Mouse (Mus musculus) CD4-positive, CD25-positive, alpha-beta regulatory T cell, adult 4 months (primary cell): Measurements from ENCODE around the gene Cops4. TPM values are rescaled to one million over a fixed set of nuclear protein-coding genes. Genes with fewer than 3 reads are reported as not detected.

Experiments
- ATAC-seq: one replicate; pipeline ENCODE4 v1.8.0; 2017
- polyA plus RNA-seq, 2 experiments: library from polyadenylated mRNA; unstranded; fragments of 100-300 nt; shearing (Covaris generic); gene quantifications; one replicate each; pipeline ENCODE4 v1.2.1; 2017

Cops4 gene
- polyA plus RNA-seq, 2 experiments from 2014 or later = 114 to 118 TPM

DNA sequence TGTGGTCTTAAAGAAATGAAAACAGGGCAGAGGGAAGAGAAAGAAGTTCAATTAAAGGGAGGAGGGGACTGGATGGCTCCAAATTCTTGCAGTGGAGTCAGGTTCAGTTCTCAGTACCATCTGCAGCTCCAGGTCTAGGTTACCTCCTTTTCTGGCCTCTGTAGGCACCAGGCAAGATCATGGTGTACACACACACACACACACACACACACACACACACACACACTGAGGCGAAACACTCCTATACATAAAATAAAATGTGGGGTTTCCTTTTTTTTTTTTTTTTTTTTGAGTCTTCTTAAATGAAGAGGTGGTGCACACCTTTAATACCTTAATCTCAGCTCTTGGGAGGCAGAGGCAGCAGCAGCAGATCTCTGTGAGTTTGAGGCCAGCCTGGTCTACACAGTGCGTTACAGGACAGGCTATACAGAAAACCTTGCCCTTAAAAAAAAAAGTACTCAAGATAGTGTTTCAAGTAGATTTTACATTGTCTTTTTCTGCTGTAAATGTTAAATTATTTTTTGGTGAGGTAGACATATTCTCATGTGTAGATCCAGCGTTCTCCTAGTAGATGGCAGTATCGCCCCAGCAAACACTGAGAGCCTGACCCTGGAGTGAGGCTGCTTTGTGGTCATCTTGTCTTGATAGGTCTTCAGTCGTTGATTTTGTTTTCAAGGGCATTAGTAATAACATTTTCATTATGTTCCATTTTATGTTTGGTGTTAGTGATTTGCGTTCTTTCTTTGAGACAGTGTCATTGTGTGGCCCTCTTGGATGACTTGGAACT is 28.4 kb downstream of the Cops4 start:
- no peak for ATAC-seq

DNA sequence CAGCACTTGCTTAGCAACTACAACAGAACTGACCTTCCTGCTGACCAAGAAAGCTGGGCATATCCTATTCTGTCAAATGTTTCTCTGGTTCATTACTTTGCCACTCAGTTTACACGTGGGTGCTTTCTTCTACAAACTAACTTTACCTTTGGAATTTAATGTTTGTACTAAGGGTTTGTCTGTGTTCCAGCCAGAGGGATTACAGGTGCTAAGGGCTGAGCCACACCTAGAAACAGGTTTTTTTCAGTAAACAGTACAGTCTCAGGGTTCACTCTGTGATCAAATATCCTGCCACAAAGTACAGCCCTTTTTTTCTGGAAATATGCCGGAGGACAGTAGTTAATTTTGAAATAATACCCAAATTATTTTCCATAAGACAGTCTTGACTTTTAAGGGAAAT is 30.1 kb downstream of the Cops4 start:
- no peak for ATAC-seq

DNA sequence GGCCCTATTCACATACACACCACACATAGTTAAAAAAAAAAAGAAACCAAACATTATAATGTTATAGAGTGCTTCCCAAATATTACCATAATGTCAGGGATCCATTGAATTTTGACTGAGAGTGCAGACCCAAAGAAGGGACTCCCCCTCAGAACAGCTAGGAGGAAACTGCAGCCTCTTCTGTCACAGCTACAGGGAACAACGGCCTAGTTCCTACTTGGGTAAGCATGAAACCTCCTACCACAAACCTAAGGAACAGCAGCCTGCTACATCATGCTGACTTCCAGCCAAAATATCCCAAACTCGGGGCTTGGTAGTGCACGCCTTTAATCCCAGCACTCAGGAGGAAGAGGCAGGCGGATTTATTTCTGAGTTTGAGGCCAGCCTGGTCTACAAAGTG is 31.2 kb downstream of the Cops4 start:
- ATAC-seq = no peak

DNA sequence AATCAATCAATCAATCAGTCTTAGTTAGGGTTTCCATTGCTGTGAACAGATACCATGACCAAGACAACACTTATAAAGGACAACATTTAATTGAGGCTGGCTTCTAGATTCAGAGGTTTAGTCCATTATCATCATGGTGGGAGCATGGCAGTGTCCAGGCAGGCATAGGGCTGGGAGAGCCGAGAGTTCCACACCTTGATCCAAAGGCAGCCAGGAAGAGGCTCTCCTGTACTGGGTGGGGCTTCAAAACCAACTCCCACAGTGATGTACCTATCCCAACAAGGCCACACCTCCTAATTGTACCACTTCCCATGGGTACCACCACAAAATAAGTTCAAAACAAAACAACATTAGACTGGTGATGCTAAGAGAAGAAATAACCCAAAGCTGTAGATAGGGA is 32.0 kb downstream of the Cops4 start:
- no peak for ATAC-seq

DNA sequence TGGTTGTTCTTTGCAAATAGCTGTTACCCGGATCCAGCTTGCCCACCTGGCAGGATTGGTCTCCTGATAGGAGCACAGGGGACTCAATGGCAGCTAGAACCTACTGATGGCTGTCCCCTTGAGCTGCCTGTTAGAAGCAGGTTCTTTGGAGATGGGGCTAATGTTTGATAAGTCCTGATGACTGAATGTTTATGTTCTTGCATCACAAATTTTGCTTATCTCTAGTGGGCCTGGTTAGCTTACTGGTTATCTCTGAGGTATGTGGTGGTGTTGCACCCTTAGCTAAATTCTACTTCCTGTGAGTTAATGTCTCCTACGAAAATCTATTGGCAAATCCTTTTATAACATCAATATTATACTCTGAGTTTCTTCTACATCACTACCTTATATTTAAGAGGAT is 33.8 kb downstream of the Cops4 start:
- ATAC-seq = no peak

DNA sequence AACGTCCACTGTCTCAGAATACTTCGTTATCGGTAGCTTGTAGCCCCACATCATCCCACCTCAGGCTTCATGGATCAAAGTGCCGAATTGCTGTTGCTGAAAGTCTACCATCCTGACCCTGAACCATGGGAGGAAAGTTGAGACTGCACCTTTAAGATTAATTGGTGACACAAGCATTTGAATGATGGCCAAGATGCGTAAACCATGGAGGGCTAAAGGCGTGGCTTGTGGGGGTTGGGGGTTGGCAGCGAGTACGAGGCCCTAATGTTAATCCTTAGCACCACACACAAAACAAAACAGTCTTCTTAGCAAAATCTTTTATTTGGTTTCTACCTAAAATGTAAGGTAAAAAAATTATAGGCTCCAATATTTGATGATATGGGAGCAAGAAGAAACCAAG is 35.3 kb downstream of the Cops4 start:
- ATAC-seq = no peak

DNA sequence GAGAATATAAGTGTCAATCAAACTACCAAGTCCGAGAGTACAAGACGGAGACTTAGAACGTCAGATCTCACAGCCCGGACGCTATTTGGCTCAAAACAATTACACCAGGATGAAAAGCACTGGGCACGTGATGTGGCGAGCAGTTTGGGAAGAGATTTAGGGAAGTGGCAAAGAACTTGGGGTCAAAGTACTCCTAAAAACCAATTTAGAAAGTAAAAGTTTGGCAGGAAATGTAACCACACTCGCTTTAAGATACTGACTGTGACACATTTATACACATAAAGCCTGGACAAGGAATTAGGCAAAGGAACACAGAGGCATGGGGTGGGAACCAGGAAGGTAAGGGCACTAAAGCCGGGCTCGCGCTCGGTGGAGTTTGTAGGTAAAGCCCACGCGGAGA is 38.9 kb downstream of the Cops4 start:
- ATAC-seq = no peak

DNA sequence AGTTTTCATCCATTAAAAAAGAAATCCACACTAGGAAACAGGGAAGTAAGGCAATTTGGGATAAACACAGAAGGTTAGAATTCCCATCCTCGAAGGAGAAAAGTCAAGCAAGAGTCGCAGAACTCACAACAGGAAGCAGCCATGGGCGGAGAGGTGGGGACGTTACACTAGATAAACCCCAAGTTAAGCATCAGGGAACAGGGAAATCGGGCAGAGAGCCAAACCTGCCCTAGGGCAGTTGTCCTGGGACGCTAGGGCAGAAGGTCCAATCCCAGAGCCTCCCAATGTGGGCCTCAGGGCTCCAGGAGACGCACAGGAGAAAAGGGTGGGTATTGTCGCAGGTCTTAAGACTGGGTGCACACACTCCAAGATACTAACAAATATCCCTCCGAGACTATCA is 39.4 kb downstream of the Cops4 start:
- no peak for ATAC-seq

DNA sequence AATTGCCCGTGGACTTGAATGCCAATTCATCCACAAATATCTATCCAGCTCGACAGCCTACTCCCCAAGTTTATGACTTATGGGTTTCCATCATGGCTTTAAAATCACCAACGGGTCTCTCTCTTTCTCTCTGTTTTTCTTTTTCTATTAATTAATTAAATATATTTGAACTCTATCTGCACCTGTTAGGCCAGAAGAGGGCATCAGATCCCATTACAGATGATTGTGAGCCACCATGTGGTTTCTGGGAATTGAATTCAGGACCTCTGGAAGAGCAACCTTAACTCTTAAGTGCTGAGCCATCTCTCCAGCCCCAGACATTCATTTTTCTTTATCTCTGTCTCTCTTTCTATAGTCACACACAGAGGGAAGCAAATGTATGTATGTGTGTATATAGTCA is 40.7 kb downstream of the Cops4 start:
- no peak for ATAC-seq

DNA sequence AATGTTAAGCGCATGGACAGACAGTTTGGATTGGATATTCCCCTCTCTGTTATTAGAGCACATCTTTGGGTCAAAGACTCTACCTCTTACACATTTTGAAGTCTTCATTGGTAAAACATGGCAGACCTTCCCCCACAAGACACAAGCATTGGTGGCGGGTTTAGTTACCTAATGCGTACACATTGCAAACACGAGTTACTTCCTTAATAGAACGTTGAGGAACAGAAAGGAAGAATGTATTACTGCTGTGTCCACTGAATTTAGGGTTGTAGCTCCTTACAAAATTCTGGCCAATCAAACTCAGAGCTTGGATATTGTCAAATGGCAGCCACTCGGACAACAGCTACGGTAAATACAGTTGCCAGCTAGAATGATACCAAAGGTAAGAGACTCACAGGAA is 41.2 kb downstream of the Cops4 start:
- ATAC-seq = no peak

DNA sequence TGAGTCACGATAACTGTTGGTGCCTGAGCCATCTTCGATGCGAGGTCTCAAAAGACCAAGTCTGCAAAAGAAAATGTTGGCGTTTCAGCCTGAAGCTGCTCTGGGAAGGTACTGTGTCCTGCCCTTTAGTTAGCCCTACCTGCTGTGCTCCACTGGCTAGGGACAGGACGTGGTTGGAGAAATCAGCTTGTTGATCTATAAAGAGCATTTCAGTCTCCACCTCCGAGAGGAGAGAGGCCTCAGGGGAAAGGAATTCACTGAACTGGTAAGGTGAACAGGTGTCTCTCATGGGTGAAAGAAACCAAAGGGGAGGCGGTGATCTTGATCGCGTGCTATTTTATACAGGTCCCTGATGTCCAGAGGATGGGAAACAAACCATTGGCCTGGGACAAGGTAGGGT is 44.6 kb downstream of the Cops4 start:
- no peak for ATAC-seq

DNA sequence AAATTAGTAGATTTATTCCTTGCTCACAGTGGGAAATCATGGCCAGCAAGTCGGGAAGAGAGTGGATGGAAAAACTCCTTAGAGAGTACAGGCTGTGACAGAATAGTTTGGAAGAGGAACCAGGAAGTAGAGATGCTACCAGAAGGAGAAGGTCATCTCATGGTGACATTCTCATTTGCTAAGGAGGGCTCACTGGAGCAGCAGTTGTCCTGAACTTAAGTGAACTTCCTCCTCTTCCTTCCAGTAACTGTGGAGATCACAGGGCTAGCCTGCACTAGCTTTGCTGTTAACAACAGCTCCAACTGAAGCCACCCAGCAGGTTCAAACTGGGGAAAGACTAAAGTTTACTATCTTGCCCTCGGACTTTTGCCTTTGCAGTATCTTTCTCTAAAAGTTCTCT is 48.7 kb downstream of the Cops4 start:
- no peak for ATAC-seq

DNA sequence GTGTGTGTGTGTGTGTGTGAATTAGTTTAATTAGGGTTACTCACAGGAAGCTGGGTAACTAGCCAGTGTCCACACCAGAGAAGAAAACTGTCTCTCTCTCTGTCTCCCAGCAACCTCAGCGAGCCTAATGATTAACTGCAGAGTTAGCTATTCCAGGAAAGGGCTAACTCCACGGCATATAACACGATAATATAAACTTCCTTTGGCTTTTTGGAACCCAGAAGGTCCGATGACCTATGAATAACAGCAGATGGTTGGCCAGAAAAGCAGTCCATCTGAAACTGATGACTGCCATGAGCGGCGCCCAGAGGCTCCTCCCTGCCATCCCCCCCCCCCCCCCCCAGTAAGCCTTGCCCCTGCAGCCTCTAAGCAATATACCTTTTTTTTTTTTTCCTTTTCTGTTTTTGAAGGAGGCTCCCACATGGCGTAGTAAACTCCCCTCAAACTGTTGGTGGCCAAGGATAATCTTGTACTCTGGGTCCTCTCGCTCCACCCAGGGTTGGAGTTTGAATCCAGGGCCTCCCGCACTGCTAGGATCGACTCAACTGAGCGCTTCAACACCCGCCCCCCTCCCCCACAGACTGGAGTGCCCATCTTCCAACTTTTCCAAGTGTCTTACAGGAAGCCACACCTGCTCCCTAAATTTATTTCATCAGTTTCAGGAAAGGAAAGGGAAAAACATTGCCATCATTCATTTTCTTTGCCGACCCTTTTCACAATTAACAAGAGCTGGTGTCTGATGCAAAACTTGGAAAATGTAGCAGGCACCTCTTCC is 49.3 kb downstream of the Cops4 start:
- no peak for ATAC-seq

DNA sequence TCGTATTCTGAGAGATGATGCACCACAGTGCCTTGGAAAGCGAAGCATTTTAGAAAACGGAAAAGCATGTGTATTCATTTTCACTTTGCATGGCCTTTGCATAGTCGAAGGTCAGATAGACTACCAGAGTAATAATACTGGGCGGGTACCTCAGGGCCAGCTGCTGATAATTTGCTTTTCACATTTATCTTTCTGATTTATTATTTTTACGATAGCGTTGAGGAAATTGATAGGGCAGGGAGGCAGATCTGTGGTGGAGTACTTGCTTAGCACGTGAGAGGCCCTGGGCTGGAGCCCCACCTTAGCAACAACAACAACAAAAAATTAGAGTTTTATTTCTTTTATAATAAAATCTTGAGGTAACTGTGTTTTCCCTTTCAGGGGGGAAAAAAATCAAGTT is 50.1 kb downstream of the Cops4 start:
- no peak for ATAC-seq

DNA sequence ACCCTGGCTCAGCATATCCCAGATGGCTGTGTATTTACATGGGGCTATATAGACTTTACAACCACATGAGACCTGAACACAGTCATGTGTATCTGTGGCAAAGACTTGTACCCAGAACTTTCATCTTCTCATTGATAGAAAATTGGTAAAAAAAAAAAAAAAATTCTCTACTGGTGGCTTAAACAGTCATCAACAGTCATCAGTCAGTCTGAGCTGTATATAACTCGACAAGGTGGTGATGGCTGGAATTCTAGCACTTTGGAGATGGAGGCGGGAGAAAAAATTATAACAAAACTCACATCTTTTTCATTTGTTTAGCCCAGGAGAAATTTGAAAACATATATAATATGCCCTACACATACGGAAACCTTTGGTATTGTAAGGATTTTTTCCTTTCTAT is 50.7 kb downstream of the Cops4 start:
- ATAC-seq = no peak

DNA sequence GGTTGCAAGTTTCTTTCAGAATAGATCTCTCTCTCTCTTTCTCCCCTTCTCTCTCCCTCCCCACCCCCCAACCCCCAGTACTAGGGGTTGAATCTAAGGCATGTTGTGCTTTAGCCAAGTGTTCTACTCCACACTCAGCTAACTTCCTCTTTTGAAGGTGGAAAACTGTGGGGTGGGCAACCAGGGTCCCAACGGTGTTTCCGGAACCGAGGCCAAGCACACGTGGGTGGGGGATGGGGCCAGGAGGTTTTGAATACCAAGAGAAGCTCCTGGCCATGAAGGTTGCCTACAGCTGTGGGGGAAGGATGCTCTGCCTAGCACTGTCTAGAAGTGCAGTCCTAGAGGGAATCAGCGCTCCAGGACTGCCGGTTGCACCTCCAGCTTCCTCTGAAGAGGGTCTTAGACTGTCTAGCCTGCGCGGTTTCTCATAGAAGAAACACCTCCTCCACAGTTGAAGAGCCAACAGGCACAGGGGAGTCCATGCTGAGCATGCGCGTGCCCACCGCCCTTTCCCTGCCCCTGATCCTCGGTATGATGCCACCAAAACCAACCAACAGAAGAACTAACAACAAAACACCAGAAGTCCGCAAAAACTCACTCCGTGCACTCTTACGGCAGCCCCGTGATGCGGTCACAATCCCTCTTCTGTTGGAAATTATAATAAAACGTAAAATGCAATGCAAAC is 51.3 kb downstream of the Cops4 start:
- peak; percentile 28 for ATAC-seq

DNA sequence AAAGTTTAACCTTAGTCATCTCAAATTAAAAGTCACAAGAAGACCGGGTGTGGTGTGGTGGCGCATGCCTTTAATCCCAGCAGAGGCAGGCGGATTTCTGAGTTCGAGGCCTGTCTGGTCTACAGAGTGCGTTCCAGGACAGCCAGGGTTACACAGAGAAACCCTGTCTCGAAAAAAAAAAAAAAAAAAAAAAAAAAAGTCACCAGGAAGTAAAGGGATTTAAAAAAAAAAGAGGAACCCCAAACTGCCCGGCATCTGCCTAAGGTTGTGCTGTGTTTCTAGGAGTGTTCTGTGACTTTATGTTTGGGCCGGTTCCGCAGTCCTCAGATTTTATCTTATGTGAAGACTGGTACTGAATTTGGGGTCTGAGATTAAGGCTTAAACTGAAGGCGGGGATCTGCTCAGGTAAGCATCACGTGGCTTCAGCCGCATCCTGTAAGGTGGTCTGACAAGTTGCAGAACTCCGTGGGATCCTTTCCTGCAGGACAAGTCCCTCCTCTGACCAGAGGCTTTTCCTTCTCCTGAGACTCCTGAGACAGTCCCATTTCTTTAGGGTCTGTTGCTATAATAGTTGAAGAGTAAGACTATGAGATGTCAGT is 52.0 kb downstream of the Cops4 start:
- peak; percentile 30 for ATAC-seq

DNA sequence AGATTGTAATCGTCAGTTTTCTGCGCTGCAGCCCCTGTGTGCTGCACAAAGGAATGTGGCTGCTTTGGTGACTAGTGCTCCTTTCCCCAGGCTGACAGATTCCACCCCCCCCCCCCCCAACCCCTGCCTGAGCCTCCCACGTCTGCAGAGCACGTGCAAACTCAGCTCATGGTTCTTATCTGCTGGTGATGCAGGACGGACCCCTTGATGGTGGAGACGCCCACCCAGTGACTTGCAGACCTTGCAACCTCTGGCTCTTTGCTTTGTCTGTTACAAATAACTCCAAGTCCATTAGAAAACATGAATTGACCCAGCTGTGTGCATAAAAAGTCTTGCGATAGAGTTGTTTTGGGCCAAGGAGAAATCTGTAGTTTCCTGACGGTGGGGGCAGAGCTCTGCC is 52.6 kb downstream of the Cops4 start:
- no peak for ATAC-seq

DNA sequence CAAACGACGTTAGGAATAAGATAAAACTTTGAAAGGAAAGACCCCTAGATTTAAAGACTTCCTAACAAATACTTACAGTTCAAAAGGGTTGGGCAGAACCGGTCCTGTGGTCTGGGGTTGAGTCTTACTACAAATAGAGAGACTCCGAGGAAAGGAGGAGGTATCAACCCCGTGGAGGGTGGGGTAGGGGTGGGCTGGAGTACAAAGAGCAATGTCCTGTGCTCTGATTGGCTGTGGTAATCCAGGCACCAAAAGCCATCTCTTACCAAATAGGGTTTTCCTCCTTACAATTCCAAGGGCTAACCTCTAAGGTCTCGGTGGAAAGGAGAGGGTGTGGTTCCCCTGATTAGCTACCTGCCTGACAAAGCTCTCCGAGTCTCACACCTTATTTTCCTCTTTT is 54.0 kb downstream of the Cops4 start, which contains the start of gene Plac8:
Gene Plac8, minus strand, starts transcription at position 177 of the 400 bp plus-strand sequence.
- no peak for ATAC-seq

DNA sequence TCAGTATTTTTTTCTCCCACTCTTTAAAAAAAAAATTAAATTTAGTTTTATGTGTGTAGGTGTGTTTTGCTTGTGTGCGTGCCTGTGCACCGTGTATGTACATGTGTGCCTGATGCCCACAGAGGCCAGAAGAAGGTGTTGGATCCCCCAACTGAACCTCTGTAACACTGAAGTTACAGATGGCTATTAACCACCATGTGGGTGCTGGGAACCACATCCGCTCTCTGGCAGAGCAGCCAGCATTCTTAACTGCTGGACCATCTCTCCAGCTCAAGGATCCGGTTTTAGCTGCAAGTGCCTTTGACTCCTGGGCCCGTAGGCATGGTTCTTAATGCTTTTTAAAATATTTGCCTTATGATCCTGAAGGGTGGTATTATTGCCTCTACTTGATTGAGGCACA is 55.1 kb downstream of the Cops4 start:
- peak; percentile 21 for ATAC-seq

DNA sequence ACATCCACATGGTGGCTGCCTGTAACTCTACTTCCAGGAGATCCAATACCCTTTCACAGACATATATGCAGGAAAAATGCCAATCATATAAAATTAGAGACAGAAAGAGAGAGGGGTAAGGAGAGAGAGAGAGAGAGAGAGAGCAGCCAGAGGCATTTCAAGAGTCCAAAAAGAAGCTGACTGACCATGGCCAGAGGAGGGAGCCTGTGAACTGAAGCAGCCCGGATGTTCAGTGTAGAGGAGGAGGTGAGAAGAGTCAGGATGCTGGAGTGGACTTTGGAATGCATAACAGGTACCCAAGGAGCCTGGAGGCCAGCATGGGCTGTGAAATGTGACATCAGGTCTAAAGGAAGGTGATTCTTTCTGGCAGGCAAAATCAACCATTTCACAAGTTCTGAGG is 56.7 kb downstream of the Cops4 start:
- no peak for ATAC-seq

DNA sequence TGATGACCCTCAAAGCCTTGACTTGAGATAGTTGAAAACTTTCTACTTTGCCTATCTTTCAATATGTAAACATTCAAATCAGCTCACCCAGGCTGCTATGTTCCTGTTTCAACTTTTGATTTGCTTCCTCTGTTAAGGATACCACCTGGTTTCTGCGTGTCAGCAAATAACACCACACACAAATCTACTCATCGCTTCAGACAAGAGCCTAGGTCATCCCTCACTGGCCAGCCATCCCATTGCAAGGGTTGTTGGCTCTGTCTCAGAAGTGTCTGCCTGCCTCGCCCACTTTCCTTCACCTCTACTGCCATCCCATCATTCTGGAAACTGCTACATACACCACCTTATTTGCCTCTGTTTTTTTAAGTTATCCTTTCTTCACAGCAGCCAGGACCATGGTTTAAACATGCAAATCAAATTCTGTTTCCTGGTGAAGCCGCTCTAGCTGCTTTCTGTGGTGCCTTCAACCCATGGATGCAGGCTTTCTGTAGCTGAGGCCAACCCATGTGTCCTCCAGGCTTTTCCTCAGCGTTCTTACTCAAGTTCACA is 60.8 kb downstream of the Cops4 start:
- no peak for ATAC-seq
